Mouse (Mus musculus) right cerebral cortex, postnatal 4 days (tissue): ENCODE results near the gene Olfr329-ps.
"Not testable (repeated sequence)": the region's sequence is repeated elsewhere in the genome, so short reads cannot be mapped to it uniquely, and the experiment has no call there.

Experiments used
- DNase-seq: peaks from one replicate; pipeline ENCODE4 v3.0.0-alpha.2; 2022

Olfr329-ps gene

GRCm38 (mm10) chr11:58546322-58546721, at the start of gene Olfr329-ps:
TSS of gene Olfr329-ps (minus strand) at chr11:58546422.
- DNase-seq: no peak

- DNase-seq: no peak
These were observed 48.6 kb upstream of the Olfr329-ps start, which contains the start of gene Olfr324 for GRCm38 (mm10) chr11:58594814-58595213. TSS of gene Olfr324 (plus strand) at chr11:58595114.

- no peak for DNase-seq
These were observed 42.5 kb upstream of the Olfr329-ps start for GRCm38 (mm10) chr11:58588620-58589250.

- peak; percentile 47 for DNase-seq
These were observed 41.7 kb upstream of the Olfr329-ps start for GRCm38 (mm10) chr11:58587898-58588348.

GRCm38 (mm10) chr11:58578636-58579035, 32.4 kb upstream of the Olfr329-ps start:
- peak; percentile 67 for DNase-seq

- no peak for DNase-seq
These were observed 31.2 kb upstream of the Olfr329-ps start, which contains the start of gene Olfr325 for GRCm38 (mm10) chr11:58577430-58577829. TSS of gene Olfr325 (plus strand) at chr11:58577730.

- DNase-seq: no peak
These were observed 24.2 kb upstream of the Olfr329-ps start, which contains the start of gene Olfr224 for GRCm38 (mm10) chr11:58570405-58570804. TSS of gene Olfr224 (minus strand) at chr11:58570553.

GRCm38 (mm10) chr11:58555536-58555935, 9.3 kb upstream of the Olfr329-ps start, which contains the start of gene Olfr328:
TSS of gene Olfr328 (minus strand) at chr11:58555636.
- no peak for DNase-seq

GRCm38 (mm10) chr11:58534736-58535135, 11.5 kb downstream of the Olfr329-ps start, which contains the start of gene Olfr330:
TSS of gene Olfr330 (minus strand) at chr11:58534836.
- not testable (repeated sequence) for DNase-seq

GRCm38 (mm10) chr11:58519756-58520155, 26.5 kb downstream of the Olfr329-ps start:
- DNase-seq: peak; percentile 8

- DNase-seq: peak; percentile 70
These were observed 27.3 kb downstream of the Olfr329-ps start for GRCm38 (mm10) chr11:58518916-58519315.

- not testable (repeated sequence) for DNase-seq
These were observed 37.2 kb downstream of the Olfr329-ps start for GRCm38 (mm10) chr11:58509058-58509457.

GRCm38 (mm10) chr11:58502472-58502871, 43.8 kb downstream of the Olfr329-ps start, which contains the start of gene Olfr331:
TSS of gene Olfr331 (minus strand) at chr11:58502572.
- not testable (repeated sequence) for DNase-seq

- no peak for DNase-seq
These were observed 46.9 kb downstream of the Olfr329-ps start for GRCm38 (mm10) chr11:58499290-58499689.

- DNase-seq: no peak
These were observed 47.5 kb downstream of the Olfr329-ps start for GRCm38 (mm10) chr11:58498761-58499160.

- DNase-seq: no peak
These were observed 53.8 kb downstream of the Olfr329-ps start, which contains the start of gene Olfr332 for GRCm38 (mm10) chr11:58492455-58492854. TSS of gene Olfr332 (minus strand) at chr11:58492555.
